Mouse (Mus musculus) ES-E14 (cell line): ENCODE measurements around the gene Ssc4d.

Experiments
- CHD2 ChIP-seq: IDR thresholded peaks from 2 replicates; pipeline ENCODE4 v1.6.1; 2014; ENCODE audit warnings: mild to moderate bottlenecking, low read depth, low read length, inconsistent platforms
- MAFK ChIP-seq: IDR thresholded peaks from 2 replicates; pipeline ENCODE4 v1.6.1; 2014; ENCODE audit warnings: mild to moderate bottlenecking, low read depth, low read length, inconsistent platforms; ENCODE audit not compliant: insufficient read depth
- ZC3H11A ChIP-seq: IDR thresholded peaks from 2 replicates; pipeline ENCODE4 v1.6.1; 2012; ENCODE audit warnings: low read depth, mild to moderate bottlenecking, inconsistent platforms, low read length, borderline replicate concordance
- ZNF384 ChIP-seq: IDR thresholded peaks from 2 replicates; pipeline ENCODE4 v1.6.1; 2012; ENCODE audit warnings: low read depth, low read length, inconsistent platforms

DNA sequence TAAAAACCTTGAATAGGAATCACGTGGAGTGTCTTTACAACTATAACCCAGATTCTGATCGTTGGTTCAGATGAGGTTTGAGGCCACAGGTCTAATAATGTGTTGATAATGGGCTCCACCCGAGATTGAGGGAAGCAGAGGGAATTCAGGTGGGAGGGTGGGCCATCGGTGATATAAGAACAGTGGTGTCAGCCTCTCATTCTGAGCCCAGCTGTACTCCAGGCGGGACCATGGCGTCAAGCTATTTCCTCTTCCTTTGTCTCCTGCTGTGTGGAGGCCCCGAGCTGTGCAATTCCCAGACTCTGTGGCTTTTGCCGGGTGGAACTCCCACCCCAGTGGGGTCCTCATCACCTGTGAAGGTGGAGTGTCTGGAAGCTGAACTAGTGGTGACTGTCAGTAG is 5.6 kb upstream of the Ssc4d start, which contains the start of gene Zp3:
- TF ChIP-seq ZC3H11A, result no peak
- no peak for TF ChIP-seq ZNF384
- TF ChIP-seq MAFK, result no peak
- no peak for TF ChIP-seq CHD2
